11 mouse cellular contexts compared by ENCODE assay signal in the genomic region with DNA sequence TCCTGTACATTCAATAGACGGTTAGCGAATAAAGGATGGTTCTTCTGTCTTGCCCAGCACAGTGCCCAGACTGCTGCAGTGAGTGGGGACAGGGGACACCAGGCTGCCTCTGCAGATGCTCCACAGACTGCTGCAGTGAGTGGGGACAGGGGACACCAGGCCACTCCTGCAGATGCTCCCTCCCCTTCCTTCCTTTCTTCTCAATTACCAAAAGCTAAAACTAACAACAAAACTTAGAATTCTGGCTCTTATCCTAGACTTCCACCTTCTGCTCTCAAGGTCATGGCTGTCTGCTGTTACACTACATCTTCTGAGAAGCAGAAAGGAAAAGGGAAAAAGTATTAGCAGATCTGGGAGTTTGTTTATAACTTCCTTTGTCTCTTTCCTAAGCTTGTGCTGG.
DNase-seq lines count a peak whose midpoint lies in the region; ATAC-seq and TF ChIP-seq lines count a peak whose summit lies in the region.
"Had no signal": no experiment of that assay in that cellular context is flagged by ENCODE, and none has a peak within 500 bp of the region (broad histone marks: within the 10 kb centered on the region; RNA-seq: fewer than 3 reads in every experiment).

No protein-coding gene starts in this region.

- H3K4me1 ChIP-seq in heart, adult 2 months (ENCODE audit: control insufficient read depth, insufficient read depth, low read length), result peaks cover 21% of the 10 kb centered on the region
- H3K4me1 ChIP-seq in liver, embryonic 11.5 days (replicated peaks; ENCODE audit: control insufficient read depth, insufficient read depth, low read length), result peaks cover 11% of the 10 kb centered on the region
- H3K4me1 ChIP-seq in liver, embryonic 12.5 days, result peaks cover 13% of the 10 kb centered on the region
- peaks cover 51% of the 10 kb centered on the region for H3K4me1 ChIP-seq in embryonic facial prominence, embryonic 13.5 days
- H3K4me1 ChIP-seq in limb, embryonic 14.5 days (ENCODE audit: control insufficient read depth, insufficient read depth, low read length), result peaks cover 28% of the 10 kb centered on the region

- intact Hi-C loops in heart, adult 2 months (cut with DNase I), result no loop called here

- WGBS in heart, adult 2 months, result 47% methylated on average over 2 of the region's 2 CpGs
- 80% methylated on average over 2 of the region's 2 CpGs for whole genome bisulfite sequencing in liver, embryonic 11.5 days
- WGBS in liver, embryonic 12.5 days (ENCODE audit: insufficient replicate concordance), result 80% methylated on average over 2 of the region's 2 CpGs
- WGBS in embryonic facial prominence, embryonic 13.5 days, result 69% methylated on average over 2 of the region's 2 CpGs
- WGBS in limb, embryonic 14.5 days, result 76% methylated on average over 2 of the region's 2 CpGs

- H3K79me2 ChIP-seq in heart, adult 2 months (replicated peaks; ENCODE audit: control insufficient read depth, insufficient read depth, low read length), result no peaks in the 10 kb centered on the region

- H3K27ac ChIP-seq in heart, adult 2 months, result peak overlapping the region; percentile 57
- peak overlapping the region; percentile 43; the same call in 1 of the 2 replicates for H3K27ac ChIP-seq in liver, embryonic 11.5 days (ENCODE audit: low read depth, low read length)
- no peak overlapping the region for H3K27ac ChIP-seq in liver, embryonic 12.5 days
- peak overlapping the region; percentile 91 for H3K27ac ChIP-seq in embryonic facial prominence, embryonic 13.5 days
- peak overlapping the region; percentile 83 for H3K27ac ChIP-seq in limb, embryonic 14.5 days (replicated peaks; ENCODE audit: low read depth, low read length)

- peak in 1 of 2 experiments; percentile 14 for DNase-seq in heart, adult 2 months
- no peak for DNase-seq in heart, adult 8-10 months (ENCODE audit: low spot score)
- no peak for DNase-seq in liver, embryonic 11.5 days (ENCODE audit: low spot score)
- DNase-seq in limb, embryonic 14.5 days (ENCODE audit: low spot score), result no peak
- DNase-seq in urinary bladder, adult 18-20 months (ENCODE audit: low spot score in 2 of 2), result no peak
- DNase-seq: cerebellum, adult 11 months; forebrain, postnatal 0 days had no signal

- TF ChIP-seq POLR2A in heart, adult 2 months (IDR thresholded peaks at IDR 0.05; ENCODE audit: insufficient read depth, low read depth, low read length), result no peak
- TF ChIP-seq POLR2A in limb, embryonic 14.5 days (IDR thresholded peaks at IDR 0.05; ENCODE audit: borderline replicate concordance, extremely low read depth, insufficient read depth, insufficient read length), result no peak

- TF ChIP-seq CTCF in heart, adult 2 months (IDR thresholded peaks at IDR 0.05), result no peak

- H3K27me3 ChIP-seq in heart, adult 2 months (ENCODE audit: control insufficient read depth, insufficient read depth, low read length), result no peaks in the 10 kb centered on the region
- no peaks in the 10 kb centered on the region for H3K27me3 ChIP-seq in liver, embryonic 11.5 days (replicated peaks; ENCODE audit: control insufficient read depth, insufficient read depth, low read length)
- no peaks in the 10 kb centered on the region for H3K27me3 ChIP-seq in liver, embryonic 12.5 days (replicated peaks)
- no peaks in the 10 kb centered on the region for H3K27me3 ChIP-seq in embryonic facial prominence, embryonic 13.5 days
- H3K27me3 ChIP-seq in limb, embryonic 14.5 days (ENCODE audit: control insufficient read depth, insufficient read depth, low read length), result no peaks in the 10 kb centered on the region

- H3K4me2 ChIP-seq in liver, embryonic 11.5 days, result no peak overlapping the region
- H3K4me2 ChIP-seq in liver, embryonic 12.5 days, result no peak overlapping the region
- no peak overlapping the region for H3K4me2 ChIP-seq in embryonic facial prominence, embryonic 13.5 days
- no peak overlapping the region for H3K4me2 ChIP-seq in limb, embryonic 14.5 days (replicated peaks; ENCODE audit: low read depth, low read length, severe bottlenecking)
- H3K4me2 ChIP-seq: midbrain, embryonic 11.5 days had no signal

- no peak for ATAC-seq in liver, embryonic 11.5 days (replicated peaks; ENCODE audit: low FRiP score)
- ATAC-seq in liver, embryonic 12.5 days, result no peak
- no peak for ATAC-seq in embryonic facial prominence, embryonic 13.5 days (ENCODE audit: insufficient number of reproducible peaks, insufficient read depth, low FRiP score, low TSS enrichment, low read depth)
- no peak for ATAC-seq in limb, embryonic 14.5 days (ENCODE audit: low FRiP score, low read depth)
- ATAC-seq in inflammation-experienced regulatory T-cells, adult 6 months, result no peak
- ATAC-seq: forebrain, postnatal 0 days had no signal

- H3K36me3 ChIP-seq in heart, adult 2 months (ENCODE audit: control insufficient read depth, insufficient read depth, low read length), result peaks cover 19% of the 10 kb centered on the region
- H3K36me3 ChIP-seq in liver, embryonic 11.5 days (ENCODE audit: control insufficient read depth, insufficient read depth, low read length), result 0 out of 2 replicates have a peak, but pooled peaks cover 2% of the 10 kb centered on the region
- peaks cover 20% of the 10 kb centered on the region; the same call in 1 of the 2 replicates for H3K36me3 ChIP-seq in liver, embryonic 12.5 days
- peaks cover 23% of the 10 kb centered on the region for H3K36me3 ChIP-seq in embryonic facial prominence, embryonic 13.5 days
- peaks cover 17% of the 10 kb centered on the region for H3K36me3 ChIP-seq in limb, embryonic 14.5 days (ENCODE audit: control insufficient read depth, insufficient read depth, low read length)

- no peak overlapping the region for H3K9ac ChIP-seq in heart, adult 2 months (ENCODE audit: low read depth, low read length)
- no peak overlapping the region for H3K9ac ChIP-seq in liver, embryonic 11.5 days (ENCODE audit: low read depth, low read length)
- H3K9ac ChIP-seq in liver, embryonic 12.5 days, result no peak overlapping the region
- H3K9ac ChIP-seq in embryonic facial prominence, embryonic 13.5 days, result no peak overlapping the region
- H3K9ac ChIP-seq in limb, embryonic 14.5 days (ENCODE audit: low read depth, low read length, severe bottlenecking), result no peak overlapping the region
- H3K9ac ChIP-seq: forebrain, postnatal 0 days had no signal

- H3K4me3 ChIP-seq in heart, adult 2 months, result no peak overlapping the region
- H3K4me3 ChIP-seq in liver, embryonic 11.5 days (ENCODE audit: low read depth, low read length), result no peak overlapping the region
- no peak overlapping the region for H3K4me3 ChIP-seq in liver, embryonic 12.5 days
- no peak overlapping the region for H3K4me3 ChIP-seq in embryonic facial prominence, embryonic 13.5 days
- H3K4me3 ChIP-seq in limb, embryonic 14.5 days (replicated peaks; ENCODE audit: low read length), result no peak overlapping the region

- H3K9me3 ChIP-seq in liver, embryonic 11.5 days (ENCODE audit: control insufficient read depth, low read length), result no peaks in the 10 kb centered on the region
- H3K9me3 ChIP-seq in liver, embryonic 12.5 days (replicated peaks), result no peaks in the 10 kb centered on the region
- H3K9me3 ChIP-seq in embryonic facial prominence, embryonic 13.5 days, result no peaks in the 10 kb centered on the region
- no peaks in the 10 kb centered on the region for H3K9me3 ChIP-seq in limb, embryonic 14.5 days (ENCODE audit: control insufficient read depth, low read length)

- TF ChIP-seq EP300 in heart, adult 2 months (IDR thresholded peaks at IDR 0.05; ENCODE audit: insufficient read depth, low read depth, low read length), result no peak
